Mouse (Mus musculus) testis, adult 2 months (tissue): ENCODE results near the gene Apoa1.

ENCODE experiments used
- CTCF ChIP-seq: fragments of 200-500 bp; IDR thresholded peaks from 2 replicates; pipeline ENCODE4 v1.5.1; 2012; ENCODE audit warnings: low read depth, mild to moderate bottlenecking, inconsistent platforms, low read length, moderate library complexity; ENCODE audit not compliant: control insufficient read depth, insufficient read depth, insufficient replicate concordance
- POLR2A ChIP-seq: fragments of 200-500 bp; IDR thresholded peaks from 2 replicates; pipeline ENCODE4 v1.6.1; 2012; ENCODE audit warnings: low read depth, mild to moderate bottlenecking, inconsistent platforms, low read length, moderate library complexity; ENCODE audit not compliant: control insufficient read depth

- TF ChIP-seq CTCF = no peak
- TF ChIP-seq POLR2A = no peak
These were observed 20.9 kb upstream of the Apoa1 start for GRCm38 (mm10) chr9:46207501-46207869.
